Mouse (Mus musculus) heart, embryonic 13.5 days (tissue): ENCODE data around the gene Cask. TPM values are rescaled to one million over a fixed set of nuclear protein-coding genes. Genes with fewer than 3 reads are reported as not detected.
"Not testable (repeated sequence)": the region's sequence is repeated elsewhere in the genome, so short reads cannot be mapped to it uniquely, and the experiment has no call there.

Experiments
- ATAC-seq: fragments of 200-750 bp; cut with Nextera tagmentation; 2 replicates; pipeline ENCODE4 v1.8.0; 2017; ENCODE audit warnings: moderate TSS enrichment; ENCODE audit not compliant: insufficient number of reproducible peaks, low FRiP score, low TSS enrichment; ENCODE audit errors: extremely low read depth
- H3K27ac ChIP-seq: fragments of 300-500 bp; sonication (generic); replicated peaks from 2 replicates; pipeline ENCODE4 v1.5.1; 2015; ENCODE audit warnings: moderate library complexity, mild to moderate bottlenecking, inconsistent platforms
- H3K27me3 ChIP-seq: fragments of 300-500 bp; sonication (generic); replicated peaks from 2 replicates; pipeline ENCODE4 v1.6.1; 2015; ENCODE audit warnings: mild to moderate bottlenecking, inconsistent platforms
- H3K36me3 ChIP-seq: fragments of 300-500 bp; sonication (generic); 2 replicates; pipeline ENCODE4 v1.6.1; 2015; ENCODE audit warnings: mild to moderate bottlenecking, inconsistent platforms
- H3K4me1 ChIP-seq: fragments of 300-500 bp; sonication (generic); 2 replicates; pipeline ENCODE4 v1.6.1; 2015; ENCODE audit warnings: inconsistent platforms
- H3K4me2 ChIP-seq: fragments of 300-500 bp; sonication (generic); 2 replicates; pipeline ENCODE4 v1.6.1; 2015; ENCODE audit warnings: inconsistent platforms, mild to moderate bottlenecking, moderate library complexity
- H3K4me3 ChIP-seq: fragments of 300-500 bp; sonication (generic); 2 replicates; pipeline ENCODE4 v1.5.1; 2015; ENCODE audit warnings: moderate library complexity, mild to moderate bottlenecking, inconsistent platforms
- H3K9ac ChIP-seq: fragments of 300-500 bp; sonication (generic); 2 replicates; pipeline ENCODE4 v1.6.1; 2015; ENCODE audit warnings: inconsistent platforms, mild to moderate bottlenecking, moderate library complexity
- H3K9me3 ChIP-seq: fragments of 300-500 bp; sonication (generic); 2 replicates; pipeline ENCODE4 v1.6.1; 2016; ENCODE audit warnings: inconsistent platforms
- WGBS: fragments of 180-500 bp; shearing (Covaris S2); methylation state at CpG from one replicate; pipeline ENCODE4 v1.1.7; 2015; ENCODE audit warnings: mixed read lengths; 5-methylcytosine and 5-hydroxymethylcytosine counted together
- polyA plus RNA-seq: library from polyadenylated mRNA; unstranded; fragments of >200 nt; fragmentation: Nextera tagmentation; extraction: Ambion mirVana; gene quantifications from 2 replicates; pipeline ENCODE4 v1.2.1, GENCODE M21; 2015

Gene Cask
- polyA plus RNA-seq, 1 experiment from 2014 or later: 6.1 TPM

- ATAC-seq: no peak
- no peaks in the 10 kb centered on the region for H3K9me3 ChIP-seq
- no peak overlapping the region for H3K4me3 ChIP-seq
- no peaks in the 10 kb centered on the region for H3K4me1 ChIP-seq
- H3K27me3 ChIP-seq: no peaks in the 10 kb centered on the region
- H3K27ac ChIP-seq: no peak overlapping the region
- WGBS: 74% methylated on average over 1 of the region's 1 CpGs
- H3K36me3 ChIP-seq: no peaks in the 10 kb centered on the region
- H3K9ac ChIP-seq: no peak overlapping the region
- no peak overlapping the region for H3K4me2 ChIP-seq
Observed at GRCm38 (mm10) chrX:13822792-13823191, 28.4 kb downstream of the Cask start.

GRCm38 (mm10) chrX:13798754-13799153 is 52.4 kb downstream of the Cask start:
- no peak for ATAC-seq

GRCm38 (mm10) chrX:13765672-13766071 is 85.5 kb downstream of the Cask start:
- H3K4me3 ChIP-seq: no peak overlapping the region
- no peaks in the 10 kb centered on the region for H3K27me3 ChIP-seq
- H3K27ac ChIP-seq: no peak overlapping the region
- 100% methylated on average over 1 of the region's 1 CpGs for WGBS
- H3K9me3 ChIP-seq: no peaks in the 10 kb centered on the region
- no peaks in the 10 kb centered on the region for H3K36me3 ChIP-seq
- H3K4me2 ChIP-seq: no peak overlapping the region
- ATAC-seq: no peak
- no peaks in the 10 kb centered on the region for H3K4me1 ChIP-seq
- no peak overlapping the region for H3K9ac ChIP-seq

More at GRCm38 (mm10) chrX:13798754-13799153, 52.4 kb downstream of the Cask start:
- H3K9me3 ChIP-seq: no peaks in the 10 kb centered on the region
- no peak overlapping the region for H3K4me3 ChIP-seq
- H3K9ac ChIP-seq: no peak overlapping the region
- H3K27ac ChIP-seq: no peak overlapping the region
- WGBS: 57% methylated on average over 2 of the region's 2 CpGs
- no peak overlapping the region for H3K4me2 ChIP-seq
- no peaks in the 10 kb centered on the region for H3K36me3 ChIP-seq
- H3K27me3 ChIP-seq: no peaks in the 10 kb centered on the region
- H3K4me1 ChIP-seq: no peaks in the 10 kb centered on the region

- Histone ChIP-seq H3K4me2 (no peak overlapping the region), H3K27ac (no peak overlapping the region), H3K36me3 (no peaks in the 10 kb centered on the region), H3K9me3 (no peaks in the 10 kb centered on the region), H3K4me3 (no peak overlapping the region), H3K9ac (no peak overlapping the region), H3K27me3 (no peaks in the 10 kb centered on the region), H3K4me1 (no peaks in the 10 kb centered on the region)
- no peak for ATAC-seq
- WGBS: 86% methylated on average over 1 of the region's 1 CpGs
Observed at GRCm38 (mm10) chrX:13765024-13765423, 86.1 kb downstream of the Cask start.

DNA sequence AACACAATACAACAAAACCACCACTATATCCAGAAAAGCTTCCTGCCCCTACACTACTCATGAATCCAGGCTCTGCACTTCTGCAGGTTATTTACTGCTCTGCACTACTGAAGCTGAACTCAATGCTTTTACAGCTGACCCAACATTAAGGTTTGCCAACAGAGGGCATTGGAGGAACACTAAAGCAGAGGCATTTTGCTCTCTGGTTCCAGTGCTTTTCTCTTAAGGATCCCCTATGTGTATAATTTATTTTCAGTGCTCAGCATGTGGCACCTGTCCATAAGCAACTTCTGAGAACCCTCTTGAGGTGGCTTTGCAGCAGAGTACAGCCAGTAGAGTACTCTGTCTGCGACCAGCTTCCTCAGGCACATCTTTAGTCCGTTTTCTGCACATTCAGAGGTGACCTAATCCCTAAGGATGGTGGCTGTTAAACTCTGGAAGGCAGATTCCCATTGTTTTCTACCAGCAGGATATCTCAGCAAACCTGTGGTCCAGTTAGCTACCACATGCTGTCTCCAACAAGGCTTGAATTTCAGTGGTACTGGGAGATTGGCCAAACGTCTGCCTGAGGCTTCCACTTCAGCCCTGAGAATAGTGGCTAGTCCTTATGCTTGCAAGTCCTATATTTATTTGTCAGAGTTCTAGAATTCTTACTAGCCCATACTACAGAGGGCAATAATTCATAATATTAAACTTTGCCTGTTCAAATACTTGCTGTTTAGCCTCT is 93.7 kb downstream of the Cask start:
- ATAC-seq: no peak
- no peak overlapping the region for H3K4me2 ChIP-seq
- H3K9ac ChIP-seq: no peak overlapping the region
- H3K36me3 ChIP-seq: no peaks in the 10 kb centered on the region
- 16% methylated on average over 3 of the region's 3 CpGs for WGBS
- H3K27ac ChIP-seq: no peak overlapping the region
- H3K4me1 ChIP-seq: no peaks in the 10 kb centered on the region
- no peaks in the 10 kb centered on the region for H3K27me3 ChIP-seq
- H3K9me3 ChIP-seq: no peaks in the 10 kb centered on the region
- no peak overlapping the region for H3K4me3 ChIP-seq

DNA sequence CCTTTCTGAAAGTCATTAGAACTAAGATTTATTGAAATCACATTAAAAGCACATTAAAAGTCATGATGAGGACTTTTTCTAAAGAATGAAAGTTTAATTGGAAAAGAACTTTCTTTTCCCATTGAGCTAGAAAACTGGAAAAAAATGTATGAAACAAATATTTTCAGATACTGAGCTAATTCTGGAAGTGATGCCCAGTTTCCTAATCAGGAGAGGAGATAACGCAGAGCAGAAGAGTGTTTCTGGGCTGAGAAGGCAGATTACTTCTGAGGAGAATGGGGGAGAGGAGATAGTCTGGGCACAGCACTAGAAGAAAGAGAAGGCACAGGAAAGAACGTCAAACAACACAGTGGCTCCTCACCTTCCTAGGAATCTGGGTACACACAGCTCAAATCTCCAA is 110.1 kb downstream of the Cask start:
- no peak overlapping the region for H3K27ac ChIP-seq
- no peaks in the 10 kb centered on the region for H3K36me3 ChIP-seq
- 17% methylated on average over 2 of the region's 2 CpGs for WGBS
- no peaks in the 10 kb centered on the region for H3K27me3 ChIP-seq
- 0 out of 2 replicates have a peak, but pooled peaks cover 4% of the 10 kb centered on the region for H3K9me3 ChIP-seq
- no peak overlapping the region for H3K4me2 ChIP-seq
- ATAC-seq: no peak
- H3K9ac ChIP-seq: no peak overlapping the region
- H3K4me3 ChIP-seq: no peak overlapping the region
- H3K4me1 ChIP-seq: peaks cover 11% of the 10 kb centered on the region

DNA sequence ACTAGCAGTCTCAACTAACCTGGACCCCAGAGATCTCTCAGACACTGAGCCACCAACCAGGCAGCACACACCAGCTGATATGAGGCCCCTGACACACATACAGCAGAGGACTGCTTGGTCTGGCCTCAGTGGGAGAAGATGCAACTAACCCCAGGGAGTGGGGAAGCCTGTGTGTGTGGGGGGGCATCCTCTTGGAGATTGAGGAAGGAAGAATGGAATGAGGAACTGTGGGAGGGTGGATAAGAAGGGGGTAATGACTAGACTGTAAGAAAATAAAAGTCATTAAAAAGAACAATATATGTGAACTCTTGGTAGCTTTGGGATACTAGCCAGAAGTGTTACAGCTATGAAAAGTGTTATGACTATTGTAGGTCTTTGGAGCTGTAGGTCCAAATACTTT is 120.4 kb downstream of the Cask start:
- H3K4me2 ChIP-seq, ATAC-seq, H3K4me3 ChIP-seq, H3K9me3 ChIP-seq, H3K27me3 ChIP-seq, H3K36me3 ChIP-seq, H3K4me1 ChIP-seq, H3K27ac ChIP-seq, H3K9ac ChIP-seq: not testable (repeated sequence)

DNA sequence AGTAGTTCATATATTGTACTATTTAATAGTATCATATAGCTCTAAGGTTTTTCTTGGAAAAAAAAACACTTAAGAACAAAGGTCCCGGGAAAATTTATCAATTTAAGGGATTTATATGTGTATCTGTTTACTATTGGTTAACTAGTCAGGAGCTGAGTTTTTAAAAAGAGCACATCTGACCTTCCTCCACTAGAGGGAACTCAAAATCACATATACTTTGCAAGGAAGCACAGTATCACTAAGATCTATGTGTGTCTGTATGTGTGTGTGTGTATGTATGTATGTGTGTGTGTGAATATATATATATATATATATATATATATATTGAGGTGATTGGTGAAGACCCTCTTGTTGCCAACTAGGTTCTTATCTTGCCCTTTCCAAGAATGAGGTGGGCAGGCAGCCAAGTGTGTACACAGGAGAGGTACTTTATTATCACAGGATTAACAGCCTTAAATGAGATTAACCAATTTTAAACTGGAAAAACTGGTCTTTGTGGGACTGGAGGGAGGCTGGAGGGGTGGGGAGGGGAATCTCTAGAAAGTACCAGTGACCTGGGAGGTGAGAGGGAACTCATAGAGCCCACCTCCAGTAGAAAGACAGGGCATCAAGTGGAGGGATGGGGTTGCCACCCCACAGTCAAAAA is 121.2 kb downstream of the Cask start:
- H3K9me3 ChIP-seq: no peaks in the 10 kb centered on the region
- H3K4me2 ChIP-seq: no peak overlapping the region
- H3K27ac ChIP-seq: no peak overlapping the region
- no peak for ATAC-seq
- 60% methylated on average over 1 of the region's 1 CpGs for WGBS
- no peaks in the 10 kb centered on the region for H3K27me3 ChIP-seq
- no peak overlapping the region for H3K9ac ChIP-seq
- peaks cover 3% of the 10 kb centered on the region; the same call in 1 of the 2 replicates for H3K4me1 ChIP-seq
- no peaks in the 10 kb centered on the region for H3K36me3 ChIP-seq
- no peak overlapping the region for H3K4me3 ChIP-seq

- peaks cover 3% of the 10 kb centered on the region; the same call in 1 of the 2 replicates for H3K4me1 ChIP-seq
- no peaks in the 10 kb centered on the region for H3K9me3 ChIP-seq
- WGBS: 75% methylated on average over 8 of the region's 8 CpGs
- H3K27ac ChIP-seq: no peak overlapping the region
- no peaks in the 10 kb centered on the region for H3K27me3 ChIP-seq
- H3K9ac ChIP-seq: no peak overlapping the region
- no peak overlapping the region for H3K4me2 ChIP-seq
- H3K4me3 ChIP-seq: no peak overlapping the region
- ATAC-seq: no peak
- no peaks in the 10 kb centered on the region for H3K36me3 ChIP-seq
Observed at GRCm38 (mm10) chrX:13725573-13726403, 125.4 kb downstream of the Cask start.

- Histone ChIP-seq H3K27me3 (no peaks in the 10 kb centered on the region), H3K27ac (no peak overlapping the region), H3K36me3 (no peaks in the 10 kb centered on the region), H3K4me3 (no peak overlapping the region), H3K4me2 (no peak overlapping the region), H3K4me1 (peaks cover 19% of the 10 kb centered on the region), H3K9me3 (no peaks in the 10 kb centered on the region), H3K9ac (no peak overlapping the region)
- ATAC-seq: no peak
- WGBS: 33% methylated on average over 7 of the region's 7 CpGs
Observed at GRCm38 (mm10) chrX:13720296-13720829, 130.8 kb downstream of the Cask start.

- WGBS: 53% methylated on average over 1 of the region's 1 CpGs
- Histone ChIP-seq H3K9me3 (no peaks in the 10 kb centered on the region), H3K9ac (no peak overlapping the region), H3K4me1 (peaks cover 19% of the 10 kb centered on the region), H3K36me3 (no peaks in the 10 kb centered on the region; the same call in 1 of the 2 replicates), H3K27ac (no peak overlapping the region), H3K4me2 (no peak overlapping the region), H3K27me3 (no peaks in the 10 kb centered on the region), H3K4me3 (no peak overlapping the region)
- ATAC-seq: no peak
Observed at GRCm38 (mm10) chrX:13718283-13718682, 132.9 kb downstream of the Cask start.
